Mouse (Mus musculus) spleen, adult 2 months (tissue): ENCODE results near the gene Filip1l.

ENCODE experiments used
- CTCF ChIP-seq: fragments of 200-500 bp; IDR thresholded peaks from 2 replicates; pipeline ENCODE4 v1.5.1; 2011; ENCODE audit warnings: mild to moderate bottlenecking, inconsistent platforms; ENCODE audit not compliant: insufficient read depth, insufficient read length, insufficient replicate concordance; ENCODE audit errors: extremely low read depth
- POLR2A ChIP-seq: fragments of 200-500 bp; IDR thresholded peaks from 2 replicates; pipeline ENCODE4 v1.6.1; 2011; ENCODE audit warnings: low read depth, low read length, inconsistent platforms

- TF ChIP-seq CTCF = no peak
- no peak for TF ChIP-seq POLR2A
These were observed 3.2 kb upstream of the Filip1l start for GRCm38 (mm10) chr16:57349689-57350088.
